12 mouse cellular contexts compared by ENCODE assay signal in genomic region chr17:5125856-5126806, GRCm38 (mm10).
A peak's percentile ranks its signal among the peaks of the same experiment; 100 is the strongest.
DNase-seq lines count a peak whose midpoint lies in the region; ATAC-seq and TF ChIP-seq lines count a peak whose summit lies in the region.
"Had no signal": no experiment of that assay in that cellular context is flagged by ENCODE, and none has a peak within 500 bp of the region (broad histone marks: within the 10 kb centered on the region; RNA-seq: fewer than 3 reads in every experiment).

No protein-coding gene starts in this region.

- no peaks in the 10 kb centered on the region for H3K27me3 ChIP-seq in midbrain, embryonic 10.5 days (ENCODE audit: low read depth, poor library complexity, severe bottlenecking)
- no peaks in the 10 kb centered on the region for H3K27me3 ChIP-seq in midbrain, embryonic 16.5 days (ENCODE audit: control insufficient read depth, insufficient read depth, low read depth, low read length)
- H3K27me3 ChIP-seq in lung, postnatal 0 days (replicated peaks; ENCODE audit: insufficient read depth, low read length) = no peaks in the 10 kb centered on the region
- no peaks in the 10 kb centered on the region for H3K27me3 ChIP-seq in forebrain, embryonic 16.5 days (replicated peaks; ENCODE audit: control insufficient read depth, insufficient read depth, low read length)
- H3K27me3 ChIP-seq: liver, embryonic 12.5 days had no signal

- H3K4me1 ChIP-seq in midbrain, embryonic 10.5 days = peaks cover 38% of the 10 kb centered on the region
- peaks cover 24% of the 10 kb centered on the region for H3K4me1 ChIP-seq in midbrain, embryonic 16.5 days (ENCODE audit: control insufficient read depth, insufficient read depth, low read length)
- peaks cover 8% of the 10 kb centered on the region; the same call in 1 of the 2 replicates for H3K4me1 ChIP-seq in lung, postnatal 0 days (ENCODE audit: insufficient read depth, low read depth, low read length)
- H3K4me1 ChIP-seq in forebrain, embryonic 16.5 days (replicated peaks; ENCODE audit: control insufficient read depth, insufficient read depth, low read length) = peaks cover 15% of the 10 kb centered on the region

- no peak overlapping the region for H3K4me3 ChIP-seq in midbrain, embryonic 10.5 days
- no peak overlapping the region for H3K4me3 ChIP-seq in midbrain, embryonic 16.5 days (ENCODE audit: low read depth, low read length)
- H3K4me3 ChIP-seq in lung, postnatal 0 days (ENCODE audit: low read depth, low read length) = no peak overlapping the region
- H3K4me3 ChIP-seq in forebrain, embryonic 16.5 days (replicated peaks; ENCODE audit: low read length) = no peak overlapping the region
- H3K4me3 ChIP-seq: liver, embryonic 12.5 days had no signal

- ATAC-seq in midbrain, embryonic 16.5 days = no peak
- ATAC-seq in lung, postnatal 0 days = peak; percentile 94
- no peak for ATAC-seq in forebrain, embryonic 16.5 days
- ATAC-seq: liver, embryonic 12.5 days had no signal

- TF ChIP-seq EP300 in lung, postnatal 0 days (IDR thresholded peaks at IDR 0.05) = peak; percentile 56

- intact Hi-C loops in left cerebral cortex, postnatal 10 days (cut with DNase I) = no loop called here

- no peak for TF ChIP-seq CTCF in lung, postnatal 0 days (IDR thresholded peaks at IDR 0.05)

- 90% methylated on average over 5 of the region's 5 CpGs for WGBS in midbrain, embryonic 10.5 days
- WGBS in midbrain, embryonic 16.5 days = 88% methylated on average over 5 of the region's 5 CpGs
- 73% methylated on average over 5 of the region's 5 CpGs for WGBS in lung, postnatal 0 days
- 85% methylated on average over 5 of the region's 5 CpGs for WGBS in forebrain, embryonic 16.5 days

- H3K36me3 ChIP-seq in midbrain, embryonic 10.5 days = peaks cover 12% of the 10 kb centered on the region
- H3K36me3 ChIP-seq in midbrain, embryonic 16.5 days (ENCODE audit: control insufficient read depth, insufficient read depth, low read length) = no peaks in the 10 kb centered on the region
- no peaks in the 10 kb centered on the region for H3K36me3 ChIP-seq in lung, postnatal 0 days (ENCODE audit: insufficient read depth, low read length)
- H3K36me3 ChIP-seq in forebrain, embryonic 16.5 days (ENCODE audit: control insufficient read depth, insufficient read depth) = no peaks in the 10 kb centered on the region

- H3K9ac ChIP-seq in midbrain, embryonic 16.5 days (ENCODE audit: low read depth, low read length) = no peak overlapping the region
- H3K9ac ChIP-seq in lung, postnatal 0 days (replicated peaks; ENCODE audit: low read depth) = no peak overlapping the region
- H3K9ac ChIP-seq in forebrain, embryonic 16.5 days (replicated peaks; ENCODE audit: low read depth, low read length) = no peak overlapping the region
- H3K9ac ChIP-seq: liver, embryonic 12.5 days had no signal

- H3K9me3 ChIP-seq in midbrain, embryonic 10.5 days (replicated peaks) = no peaks in the 10 kb centered on the region
- H3K9me3 ChIP-seq in midbrain, embryonic 16.5 days (replicated peaks; ENCODE audit: control insufficient read depth, low read length, poor library complexity, severe bottlenecking) = no peaks in the 10 kb centered on the region
- H3K9me3 ChIP-seq in lung, postnatal 0 days (ENCODE audit: low read length) = no peaks in the 10 kb centered on the region
- H3K9me3 ChIP-seq in forebrain, embryonic 16.5 days (ENCODE audit: control insufficient read depth, low read length) = no peaks in the 10 kb centered on the region
- H3K9me3 ChIP-seq: G1E; liver, embryonic 12.5 days had no signal

- 0 out of 2 replicates have a peak overlapping the region, but pooled peaks have one; percentile 7 for H3K27ac ChIP-seq in midbrain, embryonic 10.5 days (replicated peaks)
- no peak overlapping the region for H3K27ac ChIP-seq in midbrain, embryonic 16.5 days (ENCODE audit: low read length)
- H3K27ac ChIP-seq in lung, postnatal 0 days (ENCODE audit: low read length) = peak overlapping the region; percentile 79
- H3K27ac ChIP-seq in forebrain, embryonic 16.5 days (ENCODE audit: low read length) = no peak overlapping the region
- H3K27ac ChIP-seq: liver, embryonic 12.5 days had no signal

- H3K4me2 ChIP-seq in midbrain, embryonic 16.5 days (ENCODE audit: low read length) = no peak overlapping the region
- H3K4me2 ChIP-seq in lung, postnatal 0 days (replicated peaks; ENCODE audit: low read depth, low read length) = no peak overlapping the region
- no peak overlapping the region for H3K4me2 ChIP-seq in forebrain, embryonic 16.5 days (ENCODE audit: low read length)
- H3K4me2 ChIP-seq: liver, embryonic 12.5 days had no signal

- no peak for DNase-seq in midbrain, embryonic 10.5 days (ENCODE audit: low spot score)
- peak; percentile 64 for DNase-seq in induced T-regulatory cell, adult 2 months (ENCODE audit: low read depth)
- DNase-seq in lung, postnatal 0 days (ENCODE audit: low spot score) = peak; percentile 88
- no peak for DNase-seq in heart, adult 18-20 months
- no peak for DNase-seq in left cerebral cortex, postnatal 10 days (ENCODE audit: extremely low spot score in 1 of 2, low spot score in 2 of 2)
- DNase-seq: cerebellum, adult 11 months; heart, postnatal 14 days; midbrain, embryonic 14.5 days had no signal

Comparison
In these comparisons a context has a peak if more than half of its experiments do, and no peak if none do; other contexts are left out.
1. H3K27ac ChIP-seq: peak in midbrain, embryonic 10.5 days (single experiment) and lung, postnatal 0 days (single experiment); none in midbrain, embryonic 16.5 days (single experiment) and forebrain, embryonic 16.5 days (single experiment).
2. DNase-seq: peak in induced T-regulatory cell, adult 2 months (single experiment) and lung, postnatal 0 days (single experiment); none in midbrain, embryonic 10.5 days (single experiment), heart, adult 18-20 months (0 of 2) and left cerebral cortex, postnatal 10 days (0 of 2).